Mouse (Mus musculus) intestine, embryonic 15.5 days (tissue): Measurements from ENCODE around the gene Vsig10. TPM values are rescaled to one million over a fixed set of nuclear protein-coding genes. Genes with fewer than 3 reads are reported as not detected.

ENCODE experiments used
- ATAC-seq: fragments of 200-750 bp; cut with Nextera tagmentation; 2 replicates; pipeline ENCODE4 v1.8.0; 2017; ENCODE audit warnings: moderate TSS enrichment, moderate library complexity
- H3K27ac ChIP-seq: fragments of 300-500 bp; sonication (generic); 2 replicates; pipeline ENCODE4 v1.5.1; 2015; ENCODE audit warnings: mild to moderate bottlenecking, inconsistent platforms
- H3K27me3 ChIP-seq: fragments of 300-500 bp; sonication (generic); replicated peaks from 2 replicates; pipeline ENCODE4 v1.6.1; 2015; ENCODE audit warnings: inconsistent platforms
- H3K36me3 ChIP-seq: fragments of 300-500 bp; sonication (generic); 2 replicates; pipeline ENCODE4 v1.6.1; 2015; ENCODE audit warnings: inconsistent platforms
- H3K4me1 ChIP-seq: fragments of 300-500 bp; sonication (generic); replicated peaks from 2 replicates; pipeline ENCODE4 v1.6.1; 2015; ENCODE audit warnings: inconsistent platforms
- H3K4me2 ChIP-seq: fragments of 300-500 bp; sonication (generic); replicated peaks from 2 replicates; pipeline ENCODE4 v1.6.1; 2015; ENCODE audit warnings: mild to moderate bottlenecking, inconsistent platforms
- H3K4me3 ChIP-seq: fragments of 300-500 bp; sonication (generic); replicated peaks from 2 replicates; pipeline ENCODE4 v1.5.1; 2015; ENCODE audit warnings: inconsistent platforms
- H3K9ac ChIP-seq: fragments of 300-500 bp; sonication (generic); 2 replicates; pipeline ENCODE4 v1.6.1; 2015; ENCODE audit warnings: inconsistent platforms
- H3K9me3 ChIP-seq: fragments of 300-500 bp; sonication (generic); 2 replicates; pipeline ENCODE4 v1.6.1; 2016; ENCODE audit warnings: inconsistent platforms
- WGBS: fragments of 180-500 bp; shearing (Covaris S2); methylation state at CpG from one replicate; pipeline ENCODE4 v1.1.7; 2015; 5-methylcytosine and 5-hydroxymethylcytosine counted together
- polyA plus RNA-seq: library from polyadenylated mRNA; unstranded; fragments of >200 nt; fragmentation: Nextera tagmentation; extraction: Ambion mirVana; gene quantifications from 2 replicates; pipeline ENCODE4 v1.2.1, GENCODE M21; 2015

Vsig10 gene
- polyA plus RNA-seq, 1 experiment from 2014 or later: 14.1 TPM

DNA sequence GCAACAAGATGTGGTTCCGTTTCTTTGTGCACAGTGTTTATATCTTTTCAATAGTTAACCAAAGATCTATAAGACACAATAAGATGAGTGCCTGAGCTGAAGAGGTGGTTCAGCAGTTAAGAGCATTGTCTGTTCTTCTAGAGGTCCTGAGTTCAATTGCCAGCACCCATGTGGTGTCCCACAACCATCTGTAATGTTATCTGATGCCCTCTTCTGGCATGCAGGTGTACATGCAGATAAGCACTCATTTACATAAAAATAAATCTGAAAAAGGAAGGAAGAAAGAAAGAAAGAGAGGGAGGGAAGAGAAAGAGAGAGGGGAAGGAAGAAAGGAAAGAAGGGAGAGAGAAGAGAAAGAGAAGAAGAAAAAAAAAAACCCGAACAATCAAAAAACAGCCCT, 12.1 kb upstream of the Vsig10 start:
- no peak for ATAC-seq
- Histone ChIP-seq H3K36me3 (no peaks in the 10 kb centered on the region), H3K27me3 (no peaks in the 10 kb centered on the region), H3K4me3 (no peak overlapping the region), H3K4me2 (no peak overlapping the region), H3K27ac (no peak overlapping the region), H3K9me3 (no peaks in the 10 kb centered on the region), H3K9ac (no peak overlapping the region), H3K4me1 (no peaks in the 10 kb centered on the region)
- 99% methylated on average over 2 of the region's 2 CpGs for WGBS

- no peak overlapping the region for H3K27ac ChIP-seq
- H3K9me3 ChIP-seq: no peaks in the 10 kb centered on the region
- H3K4me2 ChIP-seq: no peak overlapping the region; the same call in 1 of the 2 replicates
- ATAC-seq: peak; percentile 66
- no peak overlapping the region for H3K9ac ChIP-seq
- no peak overlapping the region for H3K4me3 ChIP-seq
- no peaks in the 10 kb centered on the region for H3K36me3 ChIP-seq
- H3K4me1 ChIP-seq: no peaks in the 10 kb centered on the region
- H3K27me3 ChIP-seq: no peaks in the 10 kb centered on the region
- WGBS: 26% methylated on average over 11 of the region's 11 CpGs
Measured at GRCm38 (mm10) chr5:117307699-117308098, 11.2 kb upstream of the Vsig10 start.

GRCm38 (mm10) chr5:117313420-117313819, 5.5 kb upstream of the Vsig10 start:
- 7% methylated on average over 13 of the region's 14 CpGs for WGBS
- Histone ChIP-seq H3K36me3 (no peaks in the 10 kb centered on the region), H3K9me3 (no peaks in the 10 kb centered on the region), H3K4me2 (peak overlapping the region; percentile 60), H3K4me3 (peak overlapping the region; percentile 25), H3K27me3 (no peaks in the 10 kb centered on the region), H3K27ac (peak overlapping the region; percentile 71; the same call in 1 of the 2 replicates), H3K9ac (no peak overlapping the region; the same call in 1 of the 2 replicates), H3K4me1 (peaks cover 20% of the 10 kb centered on the region; the same call in 1 of the 2 replicates)
- ATAC-seq: peak; percentile 52; the same call in 1 of the 2 replicates

GRCm38 (mm10) chr5:117313909-117314308, 5.0 kb upstream of the Vsig10 start:
- H3K4me3 ChIP-seq: peak overlapping the region; percentile 25
- peak overlapping the region; percentile 60 for H3K4me2 ChIP-seq
- peak; percentile 26; the same call in 1 of the 2 replicates for ATAC-seq
- H3K9me3 ChIP-seq: no peaks in the 10 kb centered on the region
- WGBS: 30% methylated on average over 10 of the region's 10 CpGs
- peak overlapping the region; percentile 28; the same call in 1 of the 2 replicates for H3K9ac ChIP-seq
- peak overlapping the region; percentile 71 for H3K27ac ChIP-seq
- peaks cover 20% of the 10 kb centered on the region; the same call in 1 of the 2 replicates for H3K4me1 ChIP-seq
- no peaks in the 10 kb centered on the region for H3K36me3 ChIP-seq
- H3K27me3 ChIP-seq: no peaks in the 10 kb centered on the region

DNA sequence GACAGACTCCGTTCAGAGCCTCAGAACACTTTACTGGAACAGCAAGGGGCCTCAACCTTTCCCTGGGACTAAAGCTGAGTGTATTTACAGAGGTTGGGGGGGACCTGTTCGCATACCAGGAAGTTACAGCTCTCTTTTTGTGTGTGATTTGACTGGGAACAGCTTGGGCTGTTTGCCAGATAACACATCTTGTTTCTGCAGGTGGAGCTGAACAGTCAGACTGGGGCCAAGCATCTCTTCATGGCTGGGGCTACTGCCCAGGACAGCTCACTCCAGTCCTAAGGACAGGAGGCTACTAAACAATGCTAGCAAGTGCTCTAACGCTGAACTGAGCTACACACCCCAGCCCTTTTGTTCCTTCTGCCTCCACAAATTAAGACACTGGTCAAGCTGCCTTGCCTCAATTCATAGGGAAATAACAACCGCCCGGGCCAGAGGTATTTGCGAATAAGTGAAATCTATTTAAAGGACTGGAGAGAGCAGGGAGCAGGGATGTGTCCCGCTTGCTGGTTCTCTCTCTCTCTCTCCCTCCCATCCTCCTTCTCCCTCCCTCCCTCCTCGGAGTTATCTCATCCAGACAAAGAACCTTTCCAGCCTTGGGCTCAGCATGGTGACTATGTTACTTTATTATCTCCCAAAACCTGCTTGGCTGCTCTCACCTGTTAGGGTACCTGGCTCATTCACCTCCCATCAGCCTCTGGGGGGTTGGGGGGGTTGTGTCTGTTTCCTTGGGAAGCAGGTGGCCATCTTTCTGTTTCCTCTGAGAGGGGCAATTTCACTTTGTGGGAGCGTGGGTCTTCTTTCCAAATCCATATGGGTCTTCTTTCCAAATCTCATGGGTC, 4.1 kb upstream of the Vsig10 start:
- no peaks in the 10 kb centered on the region for H3K9me3 ChIP-seq
- H3K27ac ChIP-seq: peak overlapping the region; percentile 71
- peak overlapping the region; percentile 60 for H3K4me2 ChIP-seq
- no peaks in the 10 kb centered on the region for H3K27me3 ChIP-seq
- H3K4me1 ChIP-seq: peaks cover 20% of the 10 kb centered on the region; the same call in 1 of the 2 replicates
- no peak overlapping the region for H3K9ac ChIP-seq
- ATAC-seq: peak; percentile 60
- WGBS: 19% methylated on average over 9 of the region's 9 CpGs
- H3K4me3 ChIP-seq: no peak overlapping the region
- H3K36me3 ChIP-seq: no peaks in the 10 kb centered on the region

DNA sequence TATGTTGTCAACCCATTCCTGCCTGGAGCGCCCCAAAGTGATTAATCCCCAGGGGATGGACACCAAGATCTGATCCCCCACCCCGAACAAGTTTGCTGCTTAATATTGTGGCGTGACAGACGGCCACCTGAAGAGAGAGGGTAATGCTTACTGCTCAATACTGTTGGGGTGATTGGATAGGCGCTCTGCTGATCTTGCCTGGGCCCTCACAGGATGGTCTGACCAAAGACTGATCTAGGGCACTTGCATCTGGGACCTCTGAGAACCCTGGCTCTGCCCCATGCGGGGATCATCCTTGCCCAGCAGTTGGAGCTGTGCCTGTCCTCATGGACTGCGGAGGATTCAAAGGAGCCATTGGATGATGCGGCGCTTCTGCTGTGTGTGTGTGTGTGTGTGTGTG, 4.9 kb downstream of the Vsig10 start:
- Histone ChIP-seq H3K36me3 (no peaks in the 10 kb centered on the region), H3K27me3 (no peaks in the 10 kb centered on the region), H3K9ac (no peak overlapping the region), H3K4me2 (no peak overlapping the region), H3K4me3 (no peak overlapping the region), H3K9me3 (no peaks in the 10 kb centered on the region), H3K27ac (no peak overlapping the region), H3K4me1 (peaks cover 5% of the 10 kb centered on the region; the same call in 1 of the 2 replicates)
- 90% methylated on average over 9 of the region's 9 CpGs for WGBS
- no peak for ATAC-seq

- peak; percentile 62 for ATAC-seq
- 49% methylated on average over 6 of the region's 6 CpGs for WGBS
- Histone ChIP-seq H3K9ac (no peak overlapping the region), H3K4me3 (no peak overlapping the region), H3K9me3 (no peaks in the 10 kb centered on the region), H3K36me3 (no peaks in the 10 kb centered on the region), H3K4me2 (no peak overlapping the region), H3K4me1 (no peaks in the 10 kb centered on the region), H3K27ac (0 out of 2 replicates have a peak overlapping the region, but pooled peaks have one; percentile 5), H3K27me3 (no peaks in the 10 kb centered on the region)
Measured at GRCm38 (mm10) chr5:117326408-117326807, 7.5 kb downstream of the Vsig10 start.

DNA sequence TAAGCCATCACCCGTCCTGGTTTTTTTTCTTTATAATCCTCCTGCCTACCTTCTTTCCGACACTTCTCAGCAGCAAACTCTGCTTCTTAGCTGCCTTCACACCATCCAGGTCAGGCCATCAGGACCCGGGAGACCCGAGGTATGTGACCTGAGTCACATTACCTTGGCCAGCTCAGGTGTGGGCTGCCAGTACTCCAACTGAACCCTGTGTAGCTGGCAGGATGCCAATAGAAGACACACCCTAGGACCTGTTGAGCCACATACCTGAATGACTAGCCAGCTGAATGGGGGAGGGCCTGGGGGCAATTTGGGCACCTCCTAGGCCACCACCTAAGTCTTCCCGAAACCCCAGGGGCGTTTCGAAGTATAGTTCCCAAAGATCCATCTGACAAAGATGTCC, 11.6 kb downstream of the Vsig10 start:
- no peak overlapping the region for H3K4me2 ChIP-seq
- peaks cover 8% of the 10 kb centered on the region; the same call in 1 of the 2 replicates for H3K36me3 ChIP-seq
- H3K4me1 ChIP-seq: no peaks in the 10 kb centered on the region
- no peak overlapping the region for H3K4me3 ChIP-seq
- ATAC-seq: peak; percentile 78
- H3K27ac ChIP-seq: no peak overlapping the region
- no peak overlapping the region for H3K9ac ChIP-seq
- no peaks in the 10 kb centered on the region for H3K27me3 ChIP-seq
- H3K9me3 ChIP-seq: no peaks in the 10 kb centered on the region
- 70% methylated on average over 7 of the region's 7 CpGs for WGBS

DNA sequence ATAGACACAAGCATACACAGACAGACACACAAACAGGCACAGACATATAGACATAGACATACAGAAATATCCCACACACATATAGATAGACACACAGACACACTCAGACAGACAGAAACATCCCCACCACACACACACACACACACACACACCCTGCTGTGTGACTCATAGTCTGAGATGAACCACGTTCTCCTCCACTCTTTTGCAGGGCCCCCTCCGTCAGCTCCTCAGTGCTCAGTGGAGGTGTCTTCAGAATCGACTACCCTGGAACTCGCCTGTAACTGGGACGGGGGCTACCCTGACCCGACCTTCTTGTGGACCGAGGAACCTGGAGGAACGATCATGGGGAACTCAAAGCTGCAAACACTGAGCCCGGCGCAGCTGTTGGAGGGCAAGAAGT, 19.1 kb downstream of the Vsig10 start:
- ATAC-seq: no peak
- H3K4me3 ChIP-seq: no peak overlapping the region
- peaks cover 14% of the 10 kb centered on the region; the same call in 1 of the 2 replicates for H3K36me3 ChIP-seq
- no peaks in the 10 kb centered on the region for H3K9me3 ChIP-seq
- H3K4me2 ChIP-seq: no peak overlapping the region
- no peaks in the 10 kb centered on the region for H3K4me1 ChIP-seq
- no peak overlapping the region for H3K9ac ChIP-seq
- 91% methylated on average over 10 of the region's 10 CpGs for WGBS
- no peak overlapping the region for H3K27ac ChIP-seq
- no peaks in the 10 kb centered on the region for H3K27me3 ChIP-seq

DNA sequence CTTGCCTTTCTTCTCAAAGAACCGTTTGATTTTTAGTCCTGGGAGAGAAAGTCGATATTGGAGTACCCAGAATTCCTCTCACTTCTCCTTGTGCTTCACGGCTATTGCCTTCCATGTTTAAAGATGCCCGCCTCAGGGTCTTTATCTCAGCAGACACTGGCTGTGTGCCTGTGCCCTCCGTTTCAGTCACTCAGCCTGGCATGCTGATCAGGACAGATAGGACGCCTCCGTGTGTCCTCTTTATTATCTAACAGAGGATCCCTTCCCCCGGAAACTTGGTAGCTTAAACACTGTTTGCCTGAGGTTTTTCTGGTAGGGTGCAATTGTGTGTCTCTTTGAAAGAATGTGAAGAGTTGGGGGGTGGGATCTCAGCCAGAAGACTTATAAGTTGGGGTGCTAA, 19.6 kb downstream of the Vsig10 start:
- Histone ChIP-seq H3K4me2 (no peak overlapping the region), H3K4me1 (no peaks in the 10 kb centered on the region), H3K9me3 (no peaks in the 10 kb centered on the region), H3K27ac (no peak overlapping the region), H3K27me3 (no peaks in the 10 kb centered on the region), H3K9ac (no peak overlapping the region), H3K36me3 (peaks cover 16% of the 10 kb centered on the region; the same call in 1 of the 2 replicates), H3K4me3 (no peak overlapping the region)
- WGBS: 82% methylated on average over 8 of the region's 8 CpGs
- ATAC-seq: no peak

- H3K4me1 ChIP-seq: no peaks in the 10 kb centered on the region
- no peak for ATAC-seq
- no peaks in the 10 kb centered on the region for H3K27me3 ChIP-seq
- H3K9me3 ChIP-seq: no peaks in the 10 kb centered on the region
- H3K4me3 ChIP-seq: no peak overlapping the region
- 82% methylated on average over 6 of the region's 6 CpGs for WGBS
- H3K36me3 ChIP-seq: peaks cover 15% of the 10 kb centered on the region; the same call in 1 of the 2 replicates
- no peak overlapping the region for H3K27ac ChIP-seq
- H3K4me2 ChIP-seq: no peak overlapping the region
- H3K9ac ChIP-seq: no peak overlapping the region
Measured at GRCm38 (mm10) chr5:117340081-117340480, 21.2 kb downstream of the Vsig10 start.

GRCm38 (mm10) chr5:117341896-117342295, 23.0 kb downstream of the Vsig10 start:
- no peak overlapping the region for H3K9ac ChIP-seq
- no peak overlapping the region for H3K4me3 ChIP-seq
- no peak overlapping the region for H3K27ac ChIP-seq
- 69% methylated on average over 6 of the region's 6 CpGs for WGBS
- H3K27me3 ChIP-seq: no peaks in the 10 kb centered on the region
- peaks cover 11% of the 10 kb centered on the region; the same call in 1 of the 2 replicates for H3K36me3 ChIP-seq
- no peak for ATAC-seq
- no peaks in the 10 kb centered on the region for H3K4me1 ChIP-seq
- H3K4me2 ChIP-seq: no peak overlapping the region
- no peaks in the 10 kb centered on the region for H3K9me3 ChIP-seq
